Mouse (Mus musculus) left cerebral cortex, adult 2 months (tissue): ENCODE results near the gene Mab21l3. TPM values are rescaled to one million over a fixed set of nuclear protein-coding genes. Genes with fewer than 3 reads are reported as not detected.
A peak's percentile ranks its signal among the peaks of the same experiment; 100 is the strongest.

ENCODE experiments used
- DNase-seq, 2 experiments: peaks; one replicate each; pipeline ENCODE4 v3.0.0; 2021 to 2022; ENCODE audit warnings: low spot score in 2 of 2, mixed read lengths in 1 of 2; ENCODE audit errors: extremely low spot score in 1 of 2
- H3K27ac ChIP-seq: fragments of 200-600 bp; 2 replicates; pipeline ENCODE4 v1.8.1; 2022
- H3K4me3 ChIP-seq: fragments of 200-600 bp; 2 replicates; pipeline ENCODE4 v1.8.1; 2022
- CTCF ChIP-seq: fragments of 200-600 bp; IDR thresholded peaks from 2 replicates; pipeline ENCODE4 v1.8.1; 2022; ENCODE audit warnings: antibody characterized with exemption, mild to moderate bottlenecking, moderate library complexity
- intact Hi-C: fragments of 180-260 bp; cut with DNase I; formaldehyde crosslinking; loops from one replicate; pipeline ENCODE4 v1.15.1; 2025
- long read RNA-seq, 2 experiments: library from polyadenylated mRNA; stranded (forward); transcript quantifications; one replicate each; pipeline ENCODE4 v2.0.0; 2021; ENCODE audit warnings: borderline mapping rate in 2 of 2
- total RNA-seq, 2 experiments: library from RNA; stranded (reverse); gene quantifications; 2 replicates each; pipeline ENCODE4 v1.2.3; 2021

Mab21l3 gene
- under 1 TPM; 0.12 to 0.32 TPM for total RNA-seq
- long read RNA-seq, experiment 1: 0 reads
- long read RNA-seq, experiment 2: 0 reads

GRCm38 (mm10) chr3:101848816-101849215, at the start of gene Mab21l3:
Gene Mab21l3 (minus strand): TSS chr3:101848959.
- intact Hi-C loops: no loop called here
- Histone ChIP-seq H3K4me3 (no peak within 1 kb of the TSS), H3K27ac (no peak within 1 kb of the TSS)
- DNase-seq: no peak
- no peak for TF ChIP-seq CTCF

- no peak overlapping the region for H3K4me3 ChIP-seq
- no peak overlapping the region for H3K27ac ChIP-seq
- TF ChIP-seq CTCF: no peak
- intact Hi-C loops: loop anchor here (5.0 kb wide), 2 partner anchors 150 to 345 kb away; no protein-coding TSS in a partner anchor
- DNase-seq: no peak
These were observed 48.7 kb upstream of the Mab21l3 start for GRCm38 (mm10) chr3:101897377-101897974.

- intact Hi-C loops: loop anchor here (5.0 kb wide), 2 partner anchors 150 to 345 kb away; no protein-coding TSS in a partner anchor
- Histone ChIP-seq H3K4me3 (no peak overlapping the region), H3K27ac (no peak overlapping the region)
- DNase-seq: peak; percentile 54 to 56
- TF ChIP-seq CTCF: peak; percentile 91
These were observed 48.1 kb upstream of the Mab21l3 start for GRCm38 (mm10) chr3:101896893-101897292.

GRCm38 (mm10) chr3:101895376-101895910, 46.7 kb upstream of the Mab21l3 start:
- H3K4me3 ChIP-seq: no peak overlapping the region
- H3K27ac ChIP-seq: no peak overlapping the region
- DNase-seq: no peak
- TF ChIP-seq CTCF: no peak
- intact Hi-C loops: loop anchor here (5.0 kb wide), 2 partner anchors 152 to 347 kb away; no protein-coding TSS in a partner anchor

- H3K4me3 ChIP-seq: no peak overlapping the region
- DNase-seq: no peak
- H3K27ac ChIP-seq: no peak overlapping the region
- intact Hi-C loops: no loop called here
- no peak for TF ChIP-seq CTCF
These were observed 36.8 kb upstream of the Mab21l3 start for GRCm38 (mm10) chr3:101885591-101885990.

GRCm38 (mm10) chr3:101885041-101885440, 36.3 kb upstream of the Mab21l3 start:
- intact Hi-C loops: no loop called here

GRCm38 (mm10) chr3:101883902-101884301, 35.1 kb upstream of the Mab21l3 start:
- intact Hi-C loops: no loop called here
- Histone ChIP-seq H3K4me3 (no peak overlapping the region), H3K27ac (no peak overlapping the region)
- TF ChIP-seq CTCF: no peak
- DNase-seq: no peak

More at GRCm38 (mm10) chr3:101885041-101885440, 36.3 kb upstream of the Mab21l3 start:
- no peak for DNase-seq
- no peak for TF ChIP-seq CTCF
- no peak overlapping the region for H3K4me3 ChIP-seq
- no peak overlapping the region for H3K27ac ChIP-seq

- no peak for DNase-seq
- TF ChIP-seq CTCF: no peak
- H3K27ac ChIP-seq: no peak overlapping the region
- H3K4me3 ChIP-seq: no peak overlapping the region
- intact Hi-C loops: no loop called here
These were observed 33.0 kb upstream of the Mab21l3 start for GRCm38 (mm10) chr3:101881721-101882120.

- no peak for DNase-seq
- intact Hi-C loops: no loop called here
- peak; percentile 37 for TF ChIP-seq CTCF
- no peak overlapping the region for H3K4me3 ChIP-seq
- H3K27ac ChIP-seq: no peak overlapping the region
These were observed 32.1 kb upstream of the Mab21l3 start for GRCm38 (mm10) chr3:101880818-101881217.

- intact Hi-C loops: no loop called here
- TF ChIP-seq CTCF: no peak
- no peak for DNase-seq
These were observed 29.4 kb upstream of the Mab21l3 start for GRCm38 (mm10) chr3:101878136-101878535.

GRCm38 (mm10) chr3:101876459-101877285, 27.9 kb upstream of the Mab21l3 start:
- intact Hi-C loops: no loop called here
- H3K27ac ChIP-seq: no peak overlapping the region
- H3K4me3 ChIP-seq: no peak overlapping the region
- no peak for TF ChIP-seq CTCF
- DNase-seq: no peak

More at GRCm38 (mm10) chr3:101878136-101878535, 29.4 kb upstream of the Mab21l3 start:
- H3K4me3 ChIP-seq: no peak overlapping the region
- H3K27ac ChIP-seq: no peak overlapping the region
